Mouse (Mus musculus): Measurements from ENCODE around the gene Hrct1. TPM values are rescaled to one million over a fixed set of nuclear protein-coding genes. Genes with fewer than 3 reads are reported as not detected.

The Hrct1 gene
- polyA plus RNA-seq, 1 experiment from 2014 or later: 19.3 TPM

- Histone ChIP-seq H3K27me3 (replicated peaks; ENCODE audit: insufficient read depth, low read length) (no peaks in the 10 kb centered on the region), H3K9me3 (ENCODE audit: low read length) (no peaks in the 10 kb centered on the region), H3K4me1 (ENCODE audit: insufficient read depth, low read depth, low read length) (no peaks in the 10 kb centered on the region; the same call in 1 of the 2 replicates), H3K36me3 (ENCODE audit: insufficient read depth, low read length) (no peaks in the 10 kb centered on the region), H3K4me3 (ENCODE audit: low read depth, low read length) (no peak overlapping the region), H3K4me2 (replicated peaks; ENCODE audit: low read depth, low read length) (no peak overlapping the region), H3K27ac (ENCODE audit: low read length) (no peak overlapping the region), H3K9ac (replicated peaks; ENCODE audit: low read depth) (no peak overlapping the region)
- no peak for TF ChIP-seq CTCF (IDR thresholded peaks at IDR 0.05)
- TF ChIP-seq EP300 (IDR thresholded peaks at IDR 0.05): no peak
- no peak for DNase-seq (ENCODE audit: low spot score)
- no peak for ATAC-seq
- WGBS: 53% methylated on average over 13 of the region's 13 CpGs
Measured at GRCm38 (mm10) chr4:43705991-43706390, 21.0 kb upstream of the Hrct1 start.

GRCm38 (mm10) chr4:43709869-43710268 lies 17.1 kb upstream of the Hrct1 start, which contains the start of gene Olfr71:
Olfr71 (minus strand) TSS chr4:43710255.
- WGBS: 24% methylated on average over 6 of the region's 6 CpGs
- no peaks in the 10 kb centered on the region for H3K9me3 ChIP-seq (ENCODE audit: low read length)
- no peak within 1 kb of the TSS for H3K4me2 ChIP-seq (replicated peaks; ENCODE audit: low read depth, low read length)
- H3K4me1 ChIP-seq (ENCODE audit: insufficient read depth, low read depth, low read length): no peaks in the 10 kb centered on the region; the same call in 1 of the 2 replicates
- H3K4me3 ChIP-seq (ENCODE audit: low read depth, low read length): no peak within 1 kb of the TSS
- no peak for TF ChIP-seq CTCF (IDR thresholded peaks at IDR 0.05)
- 0 out of 2 replicates have a peak, but pooled peaks have one; percentile 52 for TF ChIP-seq EP300 (IDR thresholded peaks at IDR 0.05)
- no peaks in the 10 kb centered on the region for H3K36me3 ChIP-seq (ENCODE audit: insufficient read depth, low read length)
- no peaks in the 10 kb centered on the region for H3K27me3 ChIP-seq (replicated peaks; ENCODE audit: insufficient read depth, low read length)
- peak; percentile 81 for DNase-seq (ENCODE audit: low spot score)
- H3K27ac ChIP-seq (ENCODE audit: low read length): peak within 1 kb of the TSS; percentile 64
- ATAC-seq: peak; percentile 92
- H3K9ac ChIP-seq (replicated peaks; ENCODE audit: low read depth): no peak within 1 kb of the TSS

- DNase-seq (ENCODE audit: low spot score) (peak; percentile 87), ATAC-seq (peak; percentile 26; the same call in 1 of the 2 replicates)
- no peak overlapping the region for H3K27ac ChIP-seq (ENCODE audit: low read length)
- no peaks in the 10 kb centered on the region for H3K36me3 ChIP-seq (ENCODE audit: insufficient read depth, low read length)
- no peak overlapping the region for H3K4me2 ChIP-seq (replicated peaks; ENCODE audit: low read depth, low read length)
- H3K4me3 ChIP-seq (ENCODE audit: low read depth, low read length): no peak overlapping the region
- no peaks in the 10 kb centered on the region for H3K27me3 ChIP-seq (replicated peaks; ENCODE audit: insufficient read depth, low read length)
- 3% methylated on average over 2 of the region's 2 CpGs for WGBS
- no peaks in the 10 kb centered on the region; the same call in 1 of the 2 replicates for H3K4me1 ChIP-seq (ENCODE audit: insufficient read depth, low read depth, low read length)
- no peak overlapping the region for H3K9ac ChIP-seq (replicated peaks; ENCODE audit: low read depth)
- no peak for TF ChIP-seq EP300 (IDR thresholded peaks at IDR 0.05)
- TF ChIP-seq CTCF (IDR thresholded peaks at IDR 0.05): peak; percentile 93
- H3K9me3 ChIP-seq (ENCODE audit: low read length): no peaks in the 10 kb centered on the region
Measured at GRCm38 (mm10) chr4:43711821-43712220, 15.2 kb upstream of the Hrct1 start.

GRCm38 (mm10) chr4:43713652-43714219 lies 13.3 kb upstream of the Hrct1 start:
- Histone ChIP-seq H3K36me3 (ENCODE audit: insufficient read depth, low read length) (no peaks in the 10 kb centered on the region), H3K4me3 (ENCODE audit: low read depth, low read length) (no peak overlapping the region), H3K4me1 (ENCODE audit: insufficient read depth, low read depth, low read length) (no peaks in the 10 kb centered on the region; the same call in 1 of the 2 replicates), H3K9me3 (ENCODE audit: low read length) (no peaks in the 10 kb centered on the region), H3K4me2 (replicated peaks; ENCODE audit: low read depth, low read length) (no peak overlapping the region), H3K27me3 (replicated peaks; ENCODE audit: insufficient read depth, low read length) (no peaks in the 10 kb centered on the region), H3K27ac (ENCODE audit: low read length) (no peak overlapping the region), H3K9ac (replicated peaks; ENCODE audit: low read depth) (no peak overlapping the region)
- whole genome bisulfite sequencing: 38% methylated on average over 7 of the region's 7 CpGs
- TF ChIP-seq EP300 (IDR thresholded peaks at IDR 0.05) (no peak), CTCF (IDR thresholded peaks at IDR 0.05) (no peak)
- no peak for ATAC-seq
- DNase-seq (ENCODE audit: low spot score): peak; percentile 84

GRCm38 (mm10) chr4:43720491-43721228 lies 6.3 kb upstream of the Hrct1 start:
- 51% methylated on average over 13 of the region's 16 CpGs for WGBS
- Histone ChIP-seq H3K9ac (replicated peaks; ENCODE audit: low read depth) (no peak overlapping the region), H3K4me2 (replicated peaks; ENCODE audit: low read depth, low read length) (no peak overlapping the region), H3K4me3 (ENCODE audit: low read depth, low read length) (no peak overlapping the region), H3K27ac (ENCODE audit: low read length) (no peak overlapping the region), H3K27me3 (replicated peaks; ENCODE audit: insufficient read depth, low read length) (no peaks in the 10 kb centered on the region), H3K9me3 (ENCODE audit: low read length) (no peaks in the 10 kb centered on the region), H3K36me3 (ENCODE audit: insufficient read depth, low read length) (no peaks in the 10 kb centered on the region), H3K4me1 (ENCODE audit: insufficient read depth, low read depth, low read length) (no peaks in the 10 kb centered on the region)
- DNase-seq (ENCODE audit: low spot score) (no peak), ATAC-seq (0 out of 2 replicates have a peak, but pooled peaks have one; percentile 15)
- TF ChIP-seq EP300 (IDR thresholded peaks at IDR 0.05) (no peak), CTCF (IDR thresholded peaks at IDR 0.05) (no peak)

GRCm38 (mm10) chr4:43722191-43722590 lies 4.8 kb upstream of the Hrct1 start:
- WGBS: 82% methylated on average over 4 of the region's 4 CpGs
- Histone ChIP-seq H3K27ac (ENCODE audit: low read length) (no peak overlapping the region), H3K4me2 (replicated peaks; ENCODE audit: low read depth, low read length) (no peak overlapping the region), H3K36me3 (ENCODE audit: insufficient read depth, low read length) (no peaks in the 10 kb centered on the region), H3K27me3 (replicated peaks; ENCODE audit: insufficient read depth, low read length) (no peaks in the 10 kb centered on the region), H3K4me1 (ENCODE audit: insufficient read depth, low read depth, low read length) (no peaks in the 10 kb centered on the region), H3K9me3 (ENCODE audit: low read length) (no peaks in the 10 kb centered on the region), H3K4me3 (ENCODE audit: low read depth, low read length) (no peak overlapping the region), H3K9ac (replicated peaks; ENCODE audit: low read depth) (no peak overlapping the region)
- TF ChIP-seq EP300 (IDR thresholded peaks at IDR 0.05) (no peak), CTCF (IDR thresholded peaks at IDR 0.05) (no peak)
- ATAC-seq (no peak), DNase-seq (ENCODE audit: low spot score) (no peak)
